Mouse (Mus musculus) liver, adult 2 months (tissue): Measurements from ENCODE around the gene Casp14.

Experiments
- CTCF ChIP-seq: fragments of 200-500 bp; IDR thresholded peaks from 2 replicates; pipeline ENCODE4 v1.5.1; 2011; ENCODE audit warnings: low read depth, low read length, control low read depth
- POLR2A ChIP-seq: fragments of 200-500 bp; IDR thresholded peaks from 2 replicates; pipeline ENCODE4 v1.6.1; 2011; ENCODE audit warnings: low read length, control low read depth; ENCODE audit not compliant: insufficient read depth; ENCODE audit errors: extremely low read depth

- TF ChIP-seq CTCF (no peak), POLR2A (no peak)
Observed at GRCm38 (mm10) chr10:78718056-78718455, at the start of gene Casp14.
